Comparison of ENCODE assay signal across 28 mouse cellular contexts in genomic region chr2:101242983-101243382, GRCm38 (mm10).
"Had no signal": no experiment of that assay in that cellular context is flagged by ENCODE, and none has a peak within 500 bp of the region (broad histone marks: within the 10 kb centered on the region; RNA-seq: fewer than 3 reads in every experiment).

No protein-coding gene starts in this region.

- DNase-seq: cerebellum, adult 8-10 months; cerebellum, adult 9-10 months; cerebellum, adult 9-11 months; cerebellum, postnatal 10 days; cerebellum, postnatal 14 days; cerebellum, postnatal 25 days; cerebellum, postnatal 36 days; embryo, embryonic 11 days; forebrain, postnatal 0 days; gastrocnemius, adult 2 months; gastrocnemius, postnatal 10 days; gastrocnemius, postnatal 14 days; gastrocnemius, postnatal 25 days; gastrocnemius, postnatal 36 days; heart, adult 11 months; heart, adult 18-20 months; heart, adult 2 months had no signal

- H3K4me2 ChIP-seq: embryonic facial prominence, embryonic 12.5 days; embryonic facial prominence, embryonic 13.5 days; embryonic facial prominence, embryonic 15.5 days; forebrain, embryonic 12.5 days; forebrain, embryonic 13.5 days; forebrain, embryonic 15.5 days had no signal

- ATAC-seq: forebrain, embryonic 13.5 days; forebrain, embryonic 14.5 days; forebrain, embryonic 15.5 days; forebrain, embryonic 16.5 days; forebrain, postnatal 0 days had no signal

- H3K4me3 ChIP-seq: embryonic facial prominence, embryonic 10.5 days; embryonic facial prominence, embryonic 12.5 days; embryonic facial prominence, embryonic 13.5 days; embryonic facial prominence, embryonic 15.5 days; erythroblast, embryonic 14.5 days; forebrain, embryonic 10.5 days; forebrain, embryonic 12.5 days; forebrain, embryonic 13.5 days; forebrain, embryonic 15.5 days; gastrocnemius, adult 2 months; heart, adult 2 months had no signal

- H3K9ac ChIP-seq: embryonic facial prominence, embryonic 12.5 days; embryonic facial prominence, embryonic 13.5 days; embryonic facial prominence, embryonic 15.5 days; forebrain, embryonic 12.5 days; forebrain, embryonic 13.5 days; forebrain, embryonic 15.5 days; forebrain, postnatal 0 days had no signal

- H3K4me1 ChIP-seq: embryonic facial prominence, embryonic 10.5 days; embryonic facial prominence, embryonic 12.5 days; embryonic facial prominence, embryonic 13.5 days; embryonic facial prominence, embryonic 15.5 days; forebrain, embryonic 10.5 days; forebrain, embryonic 12.5 days; forebrain, embryonic 13.5 days; forebrain, embryonic 15.5 days had no signal

- H3K27ac ChIP-seq: embryonic facial prominence, embryonic 10.5 days; embryonic facial prominence, embryonic 12.5 days; embryonic facial prominence, embryonic 13.5 days; embryonic facial prominence, embryonic 15.5 days; forebrain, embryonic 10.5 days; forebrain, embryonic 12.5 days; forebrain, embryonic 13.5 days; forebrain, embryonic 15.5 days; gastrocnemius, adult 2 months; heart, adult 2 months had no signal

- H3K27me3 ChIP-seq: embryonic facial prominence, embryonic 12.5 days; embryonic facial prominence, embryonic 13.5 days; embryonic facial prominence, embryonic 15.5 days; forebrain, embryonic 12.5 days; forebrain, embryonic 13.5 days; forebrain, embryonic 15.5 days had no signal

- H3K9me3 ChIP-seq: embryonic facial prominence, embryonic 10.5 days; embryonic facial prominence, embryonic 12.5 days; embryonic facial prominence, embryonic 13.5 days; embryonic facial prominence, embryonic 15.5 days; forebrain, embryonic 10.5 days; forebrain, embryonic 12.5 days; forebrain, embryonic 13.5 days; forebrain, embryonic 15.5 days had no signal

- H3K36me3 ChIP-seq: embryonic facial prominence, embryonic 10.5 days; embryonic facial prominence, embryonic 12.5 days; embryonic facial prominence, embryonic 13.5 days; embryonic facial prominence, embryonic 15.5 days; forebrain, embryonic 10.5 days; forebrain, embryonic 12.5 days; forebrain, embryonic 15.5 days had no signal
